Mouse (Mus musculus): ENCODE measurements around the gene Slc22a1.

GRCm38 (mm10) chr17:12673871-12674270, 1.8 kb downstream of the Slc22a1 start:
- TF ChIP-seq USF1 (IDR thresholded peaks at IDR 0.05; ENCODE audit: low read depth) (no peak), CTCF (IDR thresholded peaks at IDR 0.05; ENCODE audit: control insufficient read depth, insufficient read depth, insufficient read length) (no peak)

All from C2C12 (cell line).